Mouse (Mus musculus): ENCODE measurements around the gene Snap29.

DNA sequence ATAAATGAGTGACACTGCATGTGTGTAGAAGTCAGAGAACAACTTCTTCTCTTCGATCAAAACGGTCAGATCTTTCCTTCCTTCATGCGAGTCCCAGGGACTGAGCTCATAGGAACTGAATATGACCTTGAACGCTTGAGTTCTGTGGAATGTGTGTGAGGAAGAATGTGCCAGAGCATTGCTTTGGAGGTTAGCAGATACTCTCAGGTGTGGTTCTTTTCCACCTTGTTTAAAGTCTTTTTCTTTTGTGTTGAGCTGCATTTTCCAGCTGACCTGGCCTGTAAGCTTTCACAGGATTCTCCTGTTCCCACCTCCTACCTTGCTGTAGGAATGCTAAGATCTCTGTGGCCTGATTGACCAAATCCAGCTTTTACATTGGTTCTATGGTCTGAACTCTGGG, 23.5 kb upstream of the Snap29 start:
- TF ChIP-seq CTCF (conservative IDR thresholded peaks at IDR 0.05 in 1 of 2, IDR thresholded peaks at IDR 0.05 in 1 of 2; ENCODE audit: low read depth in 2 of 2, low read length in 2 of 2): no peak
- no peak for TF ChIP-seq POLR2A (IDR thresholded peaks at IDR 0.05; ENCODE audit: low read depth, low read length)
- no peak for TF ChIP-seq ETS1 (conservative IDR thresholded peaks at IDR 0.05; ENCODE audit: low read depth, low read length)
- TF ChIP-seq HCFC1 (IDR thresholded peaks at IDR 0.05; ENCODE audit: low read depth, low read length): no peak
- no peak for TF ChIP-seq SMC3 (IDR thresholded peaks at IDR 0.05; ENCODE audit: low read depth, low read length)
- TF ChIP-seq BHLHE40 (IDR thresholded peaks at IDR 0.05; ENCODE audit: low read depth, low read length): no peak
- no peak for TF ChIP-seq POLR2AphosphoS2 (IDR thresholded peaks at IDR 0.05; ENCODE audit: low read depth, low read length)
- no peak for TF ChIP-seq EP300 (IDR thresholded peaks at IDR 0.05; ENCODE audit: low read length)
